Mouse (Mus musculus): ENCODE data around the gene Aldh9a1. TPM values are rescaled to one million over a fixed set of nuclear protein-coding genes. Genes with fewer than 3 reads are reported as not detected.

Aldh9a1 gene
- polyA plus RNA-seq, 2 experiments: 32.7 to 46.7 TPM

DNA sequence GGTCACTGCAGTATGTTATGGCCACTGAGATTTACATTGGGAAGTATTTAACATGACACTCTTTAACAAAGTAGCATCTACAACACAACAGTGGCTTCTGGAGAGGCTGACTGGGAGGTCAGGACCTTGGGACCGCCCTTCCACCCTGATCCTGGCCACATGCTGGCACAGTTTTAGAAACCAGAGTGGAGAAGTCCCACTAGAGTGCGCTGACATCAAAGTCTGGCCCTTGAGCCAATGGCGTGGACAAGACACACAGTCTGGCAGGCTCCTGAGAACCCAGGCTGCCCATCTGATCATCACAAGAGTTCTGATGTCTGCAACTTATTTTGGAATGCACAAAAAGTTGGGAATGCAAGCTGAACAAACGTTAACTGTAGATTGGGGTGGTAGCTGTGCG, 30.0 kb downstream of the Aldh9a1 start:
- no peak for TF ChIP-seq POLR2A (IDR thresholded peaks at IDR 0.05; ENCODE audit: borderline replicate concordance, extremely low read depth, insufficient read depth, insufficient read length)
- H3K9ac ChIP-seq (ENCODE audit: low read depth, low read length, severe bottlenecking): no peak overlapping the region
- H3K36me3 ChIP-seq (ENCODE audit: control insufficient read depth, insufficient read depth, low read length): no peaks in the 10 kb centered on the region; the same call in 1 of the 2 replicates
- H3K4me1 ChIP-seq (ENCODE audit: control insufficient read depth, insufficient read depth, low read length): no peaks in the 10 kb centered on the region
- H3K9me3 ChIP-seq (ENCODE audit: control insufficient read depth, low read length): no peaks in the 10 kb centered on the region
- no peak overlapping the region for H3K4me2 ChIP-seq (replicated peaks; ENCODE audit: low read depth, low read length, severe bottlenecking)
- no peak for DNase-seq (ENCODE audit: low spot score)
- 83% methylated on average over 5 of the region's 5 CpGs for WGBS
- H3K27ac ChIP-seq (replicated peaks; ENCODE audit: low read depth, low read length): no peak overlapping the region
- no peaks in the 10 kb centered on the region for H3K27me3 ChIP-seq (ENCODE audit: control insufficient read depth, insufficient read depth, low read length)
- ATAC-seq (ENCODE audit: low FRiP score, low read depth): no peak
- H3K4me3 ChIP-seq (replicated peaks; ENCODE audit: low read length): no peak overlapping the region

DNA sequence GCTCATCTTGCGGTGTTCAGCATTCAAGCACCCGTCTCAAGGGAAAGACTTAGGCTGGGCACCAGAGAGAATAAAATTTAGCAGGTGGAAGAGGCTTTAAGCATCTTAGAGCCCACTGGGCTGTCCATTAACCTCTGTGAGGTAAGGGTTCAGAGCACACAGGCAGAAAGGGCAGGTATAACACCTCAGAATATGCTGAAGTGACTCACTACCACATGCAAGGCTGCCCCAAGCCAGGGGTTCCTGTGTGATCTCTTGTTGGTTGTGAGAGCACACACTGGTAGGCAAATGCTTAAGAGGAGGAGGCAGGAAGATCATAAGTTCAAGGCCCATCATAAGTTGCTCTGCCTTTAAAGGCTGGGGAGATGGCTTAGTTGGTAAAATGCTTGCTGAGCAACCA, 30.4 kb downstream of the Aldh9a1 start:
- no peak for TF ChIP-seq POLR2A (IDR thresholded peaks at IDR 0.05; ENCODE audit: borderline replicate concordance, extremely low read depth, insufficient read depth, insufficient read length)
- H3K4me2 ChIP-seq (replicated peaks; ENCODE audit: low read depth, low read length, severe bottlenecking): no peak overlapping the region
- H3K36me3 ChIP-seq (ENCODE audit: control insufficient read depth, insufficient read depth, low read length): no peaks in the 10 kb centered on the region; the same call in 1 of the 2 replicates
- DNase-seq (ENCODE audit: low spot score) (no peak), ATAC-seq (ENCODE audit: low FRiP score, low read depth) (no peak)
- H3K27ac ChIP-seq (replicated peaks; ENCODE audit: low read depth, low read length): no peak overlapping the region
- WGBS: 86% methylated on average over 2 of the region's 2 CpGs
- no peaks in the 10 kb centered on the region for H3K9me3 ChIP-seq (ENCODE audit: control insufficient read depth, low read length)
- H3K4me3 ChIP-seq (replicated peaks; ENCODE audit: low read length): no peak overlapping the region
- no peak overlapping the region for H3K9ac ChIP-seq (ENCODE audit: low read depth, low read length, severe bottlenecking)
- no peaks in the 10 kb centered on the region for H3K4me1 ChIP-seq (ENCODE audit: control insufficient read depth, insufficient read depth, low read length)
- no peaks in the 10 kb centered on the region for H3K27me3 ChIP-seq (ENCODE audit: control insufficient read depth, insufficient read depth, low read length)

GRCm38 (mm10) chr1:167381050-167382015, 31.5 kb downstream of the Aldh9a1 start:
- DNase-seq (ENCODE audit: low spot score) (no peak), ATAC-seq (ENCODE audit: low FRiP score, low read depth) (no peak)
- H3K27me3 ChIP-seq (ENCODE audit: control insufficient read depth, insufficient read depth, low read length): no peaks in the 10 kb centered on the region
- H3K36me3 ChIP-seq (ENCODE audit: control insufficient read depth, insufficient read depth, low read length): no peaks in the 10 kb centered on the region; the same call in 1 of the 2 replicates
- H3K4me2 ChIP-seq (replicated peaks; ENCODE audit: low read depth, low read length, severe bottlenecking): no peak overlapping the region
- no peak overlapping the region for H3K9ac ChIP-seq (ENCODE audit: low read depth, low read length, severe bottlenecking)
- no peak for TF ChIP-seq POLR2A (IDR thresholded peaks at IDR 0.05; ENCODE audit: borderline replicate concordance, extremely low read depth, insufficient read depth, insufficient read length)
- WGBS: 72% methylated on average over 8 of the region's 8 CpGs
- H3K4me1 ChIP-seq (ENCODE audit: control insufficient read depth, insufficient read depth, low read length): no peaks in the 10 kb centered on the region
- H3K9me3 ChIP-seq (ENCODE audit: control insufficient read depth, low read length): no peaks in the 10 kb centered on the region
- H3K4me3 ChIP-seq (replicated peaks; ENCODE audit: low read length): no peak overlapping the region
- H3K27ac ChIP-seq (replicated peaks; ENCODE audit: low read depth, low read length): no peak overlapping the region

GRCm38 (mm10) chr1:167382316-167382715, 32.5 kb downstream of the Aldh9a1 start:
- no peaks in the 10 kb centered on the region for H3K4me1 ChIP-seq (ENCODE audit: control insufficient read depth, insufficient read depth, low read length)
- H3K4me2 ChIP-seq (replicated peaks; ENCODE audit: low read depth, low read length, severe bottlenecking): no peak overlapping the region
- no peak for TF ChIP-seq POLR2A (IDR thresholded peaks at IDR 0.05; ENCODE audit: borderline replicate concordance, extremely low read depth, insufficient read depth, insufficient read length)
- H3K9ac ChIP-seq (ENCODE audit: low read depth, low read length, severe bottlenecking): no peak overlapping the region
- no peak overlapping the region for H3K27ac ChIP-seq (replicated peaks; ENCODE audit: low read depth, low read length)
- no peak overlapping the region for H3K4me3 ChIP-seq (replicated peaks; ENCODE audit: low read length)
- H3K27me3 ChIP-seq (ENCODE audit: control insufficient read depth, insufficient read depth, low read length): no peaks in the 10 kb centered on the region
- no peaks in the 10 kb centered on the region for H3K36me3 ChIP-seq (ENCODE audit: control insufficient read depth, insufficient read depth, low read length)
- DNase-seq (ENCODE audit: low spot score) (no peak), ATAC-seq (ENCODE audit: low FRiP score, low read depth) (no peak)
- WGBS: 85% methylated on average over 7 of the region's 7 CpGs
- no peaks in the 10 kb centered on the region for H3K9me3 ChIP-seq (ENCODE audit: control insufficient read depth, low read length)

- Histone ChIP-seq H3K9ac (ENCODE audit: low read depth, low read length, severe bottlenecking) (no peak overlapping the region), H3K36me3 (ENCODE audit: control insufficient read depth, insufficient read depth, low read length) (no peaks in the 10 kb centered on the region), H3K27me3 (ENCODE audit: control insufficient read depth, insufficient read depth, low read length) (no peaks in the 10 kb centered on the region), H3K4me3 (replicated peaks; ENCODE audit: low read length) (no peak overlapping the region), H3K9me3 (ENCODE audit: control insufficient read depth, low read length) (no peaks in the 10 kb centered on the region), H3K4me2 (replicated peaks; ENCODE audit: low read depth, low read length, severe bottlenecking) (no peak overlapping the region), H3K4me1 (ENCODE audit: control insufficient read depth, insufficient read depth, low read length) (no peaks in the 10 kb centered on the region), H3K27ac (replicated peaks; ENCODE audit: low read depth, low read length) (no peak overlapping the region)
- ATAC-seq (ENCODE audit: low FRiP score, low read depth) (no peak), DNase-seq (ENCODE audit: low spot score) (no peak)
- WGBS: 86% methylated on average over 5 of the region's 5 CpGs
- TF ChIP-seq POLR2A (IDR thresholded peaks at IDR 0.05; ENCODE audit: borderline replicate concordance, extremely low read depth, insufficient read depth, insufficient read length): no peak
Observed at GRCm38 (mm10) chr1:167382763-167383162, 33.0 kb downstream of the Aldh9a1 start.

All from limb, embryonic 14.5 days (tissue).